Mouse (Mus musculus) stomach, postnatal 0 days (tissue): ENCODE data around the gene Nop9. TPM values are rescaled to one million over a fixed set of nuclear protein-coding genes. Genes with fewer than 3 reads are reported as not detected.
A peak's percentile ranks its signal among the peaks of the same experiment; 100 is the strongest.

Experiments used
- ATAC-seq: fragments of 200-750 bp; cut with Nextera tagmentation; 2 replicates; pipeline ENCODE4 v1.8.0; 2017; ENCODE audit not compliant: low FRiP score, low TSS enrichment
- DNase-seq: peaks from one replicate; pipeline ENCODE4 v3.0.0-alpha.2; 2016; ENCODE audit warnings: low spot score
- H3K27ac ChIP-seq: fragments of 300-500 bp; sonication (generic); replicated peaks from 2 replicates; pipeline ENCODE4 v1.5.1; 2014; ENCODE audit warnings: mild to moderate bottlenecking, control low read depth
- H3K27me3 ChIP-seq: fragments of 300-500 bp; sonication (generic); 2 replicates; pipeline ENCODE4 v1.6.1; 2014; ENCODE audit warnings: low read length; ENCODE audit not compliant: control insufficient read depth, insufficient read depth
- H3K36me3 ChIP-seq: fragments of 300-500 bp; sonication (generic); 2 replicates; pipeline ENCODE4 v1.6.1; 2014; ENCODE audit warnings: low read length, mixed read lengths; ENCODE audit not compliant: control insufficient read depth, insufficient read depth
- H3K4me1 ChIP-seq: fragments of 300-500 bp; sonication (generic); replicated peaks from 2 replicates; pipeline ENCODE4 v1.6.1; 2014; ENCODE audit warnings: antibody characterized with exemption; ENCODE audit not compliant: control insufficient read depth, insufficient read depth
- H3K4me2 ChIP-seq: fragments of 300-500 bp; sonication (generic); replicated peaks from 2 replicates; pipeline ENCODE4 v1.6.1; 2014; ENCODE audit warnings: low read depth, mild to moderate bottlenecking, control low read depth, moderate library complexity
- H3K4me3 ChIP-seq: fragments of 300-500 bp; sonication (generic); 2 replicates; pipeline ENCODE4 v1.5.1; 2014; ENCODE audit warnings: low read depth, low read length, control low read depth
- H3K9ac ChIP-seq: fragments of 300-500 bp; sonication (generic); 2 replicates; pipeline ENCODE4 v1.6.1; 2014; ENCODE audit warnings: mild to moderate bottlenecking, low read length, control low read depth, mixed read lengths
- H3K9me3 ChIP-seq: fragments of 300-500 bp; sonication (generic); 2 replicates; pipeline ENCODE4 v1.6.1; 2016; ENCODE audit warnings: low read length; ENCODE audit not compliant: control insufficient read depth
- CTCF ChIP-seq: IDR thresholded peaks from 2 replicates; pipeline ENCODE4 v1.5.1; 2016; ENCODE audit warnings: antibody characterized with exemption, low read depth, mild to moderate bottlenecking, moderate library complexity
- EP300 ChIP-seq: optimal IDR thresholded peaks from 2 replicates; pipeline ENCODE3; 2016; ENCODE audit warnings: antibody characterized with exemption
- WGBS: fragments of 180-500 bp; shearing (Covaris S2); extraction: QIAGEN DNeasy Blood & Tissue Kit; methylation state at CpG from one replicate; pipeline ENCODE4 v1.1.7; 2014; 5-methylcytosine and 5-hydroxymethylcytosine counted together
- polyA plus RNA-seq: library from polyadenylated mRNA; unstranded; fragments of >200 nt; fragmentation: Nextera tagmentation; extraction: Ambion mirVana; gene quantifications from 2 replicates; pipeline ENCODE4 v1.2.1, GENCODE M21; 2015

Nop9 gene
- polyA plus RNA-seq, 1 experiment from 2014 or later, result 16.8 TPM

DNA sequence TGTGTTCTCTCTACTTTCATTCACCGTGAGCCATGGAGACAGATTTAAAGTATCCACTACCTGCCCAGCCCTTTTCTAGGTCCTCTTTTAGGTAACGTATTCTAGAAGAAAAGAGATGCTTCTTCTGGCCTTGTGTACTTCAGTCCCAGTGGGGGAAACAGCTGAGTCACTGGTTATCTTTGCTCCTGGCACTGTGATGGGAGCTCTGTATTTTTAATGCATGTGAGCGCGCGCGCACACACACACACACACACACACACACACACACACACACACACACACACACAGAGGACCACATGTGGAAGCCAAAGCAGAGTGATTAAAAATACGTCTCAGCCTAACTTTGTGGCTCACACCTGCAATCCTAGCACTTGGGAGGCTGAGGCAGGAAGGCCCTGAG lies 22.1 kb upstream of the Nop9 start:
- 92% methylated on average over 7 of the region's 7 CpGs for WGBS
- DNase-seq (no peak), ATAC-seq (no peak)

DNA sequence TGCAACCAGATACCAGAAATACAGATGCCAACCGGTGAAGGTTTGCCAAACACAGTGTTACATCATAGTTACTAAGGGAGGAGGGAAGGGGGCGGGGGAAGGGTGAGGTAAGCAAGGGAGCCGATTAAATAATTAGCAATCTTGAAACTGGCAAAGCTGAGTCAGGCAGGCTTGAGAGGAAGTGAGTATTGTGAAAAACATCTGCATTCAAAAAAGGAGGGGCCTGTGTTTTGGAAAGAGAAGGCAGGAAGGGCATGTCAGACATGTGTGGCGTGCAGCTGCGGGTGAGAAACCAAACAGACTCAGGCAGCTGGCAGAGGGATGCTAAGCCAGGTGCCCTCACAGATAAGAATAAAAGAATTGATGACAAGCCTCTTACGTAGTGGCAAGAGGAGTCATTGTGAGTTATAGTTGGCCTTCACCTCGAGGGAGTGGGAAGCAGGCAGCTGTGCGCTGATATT lies 21.1 kb upstream of the Nop9 start:
- 37% methylated on average over 8 of the region's 8 CpGs for WGBS
- TF ChIP-seq CTCF, result no peak
- TF ChIP-seq EP300, result no peak
- Histone ChIP-seq H3K27me3 (no peaks in the 10 kb centered on the region), H3K9ac (no peak overlapping the region), H3K27ac (0 out of 2 replicates have a peak overlapping the region, but pooled peaks have one; percentile 24), H3K4me1 (no peaks in the 10 kb centered on the region), H3K4me3 (no peak overlapping the region), H3K36me3 (no peaks in the 10 kb centered on the region), H3K4me2 (no peak overlapping the region), H3K9me3 (no peaks in the 10 kb centered on the region)
- DNase-seq (peak; percentile 57), ATAC-seq (peak; percentile 13; the same call in 1 of the 2 replicates)

More for the DNA sequence above, 22.1 kb upstream of the Nop9 start:
- no peak for TF ChIP-seq EP300
- TF ChIP-seq CTCF, result no peak
- no peak overlapping the region for H3K27ac ChIP-seq
- H3K4me3 ChIP-seq, result no peak overlapping the region
- H3K4me1 ChIP-seq, result no peaks in the 10 kb centered on the region
- H3K27me3 ChIP-seq, result no peaks in the 10 kb centered on the region
- no peak overlapping the region for H3K4me2 ChIP-seq
- H3K9ac ChIP-seq, result no peak overlapping the region
- H3K9me3 ChIP-seq, result no peaks in the 10 kb centered on the region
- peaks cover 7% of the 10 kb centered on the region; the same call in 1 of the 2 replicates for H3K36me3 ChIP-seq

DNA sequence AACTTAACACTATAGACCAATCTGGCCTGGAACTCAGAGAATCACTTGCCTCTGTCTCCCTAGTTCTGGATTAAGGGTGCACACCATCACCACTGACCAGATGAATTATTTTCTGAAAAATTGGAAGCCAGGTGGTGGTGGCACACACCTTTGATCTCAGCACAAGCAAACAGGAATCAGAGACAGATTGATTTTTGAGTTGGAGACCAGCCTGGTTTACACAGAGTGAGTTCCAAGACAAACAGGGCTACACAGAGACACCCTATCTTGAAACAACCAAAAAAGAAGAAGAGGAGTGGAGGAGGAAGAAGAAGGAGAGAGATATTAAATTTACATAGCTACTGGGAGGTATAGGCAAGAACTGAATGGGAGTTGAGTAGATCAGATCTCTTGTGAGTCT lies 19.2 kb upstream of the Nop9 start:
- ATAC-seq (no peak), DNase-seq (no peak)
- Histone ChIP-seq H3K9me3 (no peaks in the 10 kb centered on the region), H3K4me3 (no peak overlapping the region), H3K36me3 (no peaks in the 10 kb centered on the region), H3K9ac (no peak overlapping the region), H3K27me3 (no peaks in the 10 kb centered on the region), H3K4me1 (no peaks in the 10 kb centered on the region), H3K27ac (no peak overlapping the region), H3K4me2 (no peak overlapping the region)
- no peak for TF ChIP-seq CTCF
- TF ChIP-seq EP300, result no peak

DNA sequence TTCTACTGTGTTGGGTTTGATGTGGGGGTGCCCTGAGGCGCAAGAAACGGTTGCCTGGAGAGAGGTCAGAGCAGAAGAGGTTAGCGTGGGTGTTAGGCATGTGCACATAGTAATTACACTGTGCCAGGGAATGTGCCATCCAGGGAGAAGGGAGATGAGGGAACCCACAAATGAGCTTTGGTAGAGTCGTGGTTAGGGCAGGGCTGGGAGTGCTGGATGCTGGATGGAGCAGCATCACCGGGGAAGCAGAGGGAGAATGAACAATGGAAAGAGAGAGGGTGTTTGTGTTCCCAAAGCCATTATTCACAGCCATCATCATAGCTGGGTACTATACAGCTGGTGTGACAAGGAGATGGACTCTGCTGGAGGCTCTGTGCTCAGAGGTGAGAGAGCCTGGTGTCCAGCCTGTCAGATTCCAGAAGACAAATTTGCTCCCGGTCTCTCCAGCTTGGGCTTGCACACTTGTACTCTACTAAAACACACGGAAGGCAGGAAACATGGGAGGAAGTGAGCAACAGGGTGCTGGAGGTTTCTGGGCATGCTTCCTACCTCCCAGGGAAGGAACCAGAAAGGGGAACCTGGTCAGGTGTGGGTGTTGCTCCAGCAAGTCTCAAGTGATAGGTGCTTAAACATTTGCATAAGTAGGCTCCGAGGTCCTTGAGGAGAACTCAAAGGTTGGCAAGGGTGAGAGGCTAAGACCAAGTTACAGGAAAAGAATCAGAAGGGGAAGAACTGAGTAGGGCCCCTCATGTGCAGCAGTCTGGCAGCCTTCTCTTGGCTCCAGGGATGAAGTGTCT lies 17.4 kb upstream of the Nop9 start:
- DNase-seq, result no peak
- Histone ChIP-seq H3K9ac (no peak overlapping the region), H3K27ac (no peak overlapping the region), H3K4me3 (no peak overlapping the region), H3K27me3 (no peaks in the 10 kb centered on the region), H3K4me2 (no peak overlapping the region), H3K9me3 (no peaks in the 10 kb centered on the region), H3K36me3 (no peaks in the 10 kb centered on the region), H3K4me1 (no peaks in the 10 kb centered on the region)
- no peak for TF ChIP-seq CTCF
- no peak for TF ChIP-seq EP300
- WGBS, result 50% methylated on average over 8 of the region's 8 CpGs
- peak; percentile 24; the same call in 1 of the 2 replicates for ATAC-seq

DNA sequence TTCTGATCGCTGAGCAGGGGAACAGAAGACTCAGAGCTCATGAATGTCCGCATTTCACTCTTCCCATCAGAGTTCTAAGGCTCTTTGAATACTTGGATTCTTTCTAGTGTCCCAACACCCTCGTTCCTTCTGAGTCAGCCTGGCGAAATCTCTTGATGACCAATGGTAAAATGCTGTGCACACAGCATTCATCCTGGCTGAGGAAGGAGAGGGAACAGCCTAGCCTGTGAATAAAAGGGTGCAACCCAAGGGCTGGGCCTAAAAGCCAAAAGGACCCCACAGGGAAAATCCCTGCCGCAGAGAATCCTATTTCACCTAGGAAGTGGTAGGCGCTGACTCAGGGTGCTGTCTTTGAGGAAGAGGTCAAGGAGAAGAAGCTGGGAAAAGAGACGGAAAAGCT lies 15.4 kb upstream of the Nop9 start:
- no peak overlapping the region for H3K9ac ChIP-seq
- H3K27me3 ChIP-seq, result no peaks in the 10 kb centered on the region
- no peak for DNase-seq
- 69% methylated on average over 7 of the region's 7 CpGs for WGBS
- H3K9me3 ChIP-seq, result no peaks in the 10 kb centered on the region
- no peaks in the 10 kb centered on the region for H3K4me1 ChIP-seq
- no peak for TF ChIP-seq CTCF
- TF ChIP-seq EP300, result no peak
- ATAC-seq, result no peak
- H3K36me3 ChIP-seq, result no peaks in the 10 kb centered on the region
- H3K4me2 ChIP-seq, result no peak overlapping the region
- H3K4me3 ChIP-seq, result no peak overlapping the region
- no peak overlapping the region for H3K27ac ChIP-seq

DNA sequence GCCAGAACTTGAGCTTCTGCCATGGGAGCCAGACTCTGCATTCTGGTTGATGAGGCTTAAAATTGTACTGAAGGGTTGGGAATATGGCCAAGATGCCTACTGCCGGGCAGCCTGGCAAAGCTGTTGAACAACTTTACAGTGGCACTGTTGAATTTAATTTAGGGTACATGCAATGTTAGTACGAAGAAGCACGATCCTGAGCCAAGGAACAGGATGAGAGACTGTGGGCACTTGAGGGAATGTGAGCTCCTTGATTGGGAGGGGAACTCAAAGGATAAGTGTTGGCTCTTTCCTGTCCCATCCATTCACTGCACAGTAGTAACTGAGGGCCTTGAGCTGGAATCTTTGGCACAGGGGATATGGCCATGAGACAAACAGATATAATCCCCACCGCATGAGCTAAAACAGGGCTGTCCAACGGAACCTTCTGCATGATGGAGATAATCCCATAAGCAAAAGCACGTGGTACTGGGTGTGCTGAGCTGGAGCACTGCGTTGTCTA lies 14.9 kb upstream of the Nop9 start:
- Histone ChIP-seq H3K36me3 (no peaks in the 10 kb centered on the region), H3K9ac (no peak overlapping the region), H3K27ac (no peak overlapping the region), H3K27me3 (no peaks in the 10 kb centered on the region), H3K4me3 (no peak overlapping the region), H3K9me3 (no peaks in the 10 kb centered on the region), H3K4me2 (no peak overlapping the region), H3K4me1 (no peaks in the 10 kb centered on the region)
- no peak for DNase-seq
- 72% methylated on average over 7 of the region's 7 CpGs for WGBS
- ATAC-seq, result no peak
- TF ChIP-seq CTCF, result no peak
- TF ChIP-seq EP300, result no peak
